ENCODE assay signal across 14 mouse cellular contexts in the genomic region with DNA sequence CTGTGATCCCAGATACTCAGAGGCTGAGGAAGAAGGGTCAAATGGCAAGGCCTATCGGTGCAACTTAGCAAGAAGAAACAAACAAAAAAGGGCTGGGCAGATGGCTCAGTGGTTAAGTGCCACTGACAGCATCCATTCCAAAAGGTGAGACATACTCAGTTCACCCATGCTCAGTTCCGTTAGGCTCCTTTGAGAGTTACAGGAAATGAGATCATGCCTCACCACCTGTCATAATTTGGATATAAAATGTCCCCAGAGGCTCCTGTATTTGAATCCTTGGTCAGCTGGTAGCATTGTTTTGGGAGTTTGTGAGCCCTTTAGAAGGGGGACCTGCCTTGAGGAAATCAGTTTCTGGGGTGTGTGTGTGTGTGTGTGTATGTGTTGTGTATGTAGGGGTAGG. TPM values are rescaled to one million over a fixed set of nuclear protein-coding genes. Genes with fewer than 3 reads are reported as not detected.
"Had no signal": no experiment of that assay in that cellular context is flagged by ENCODE, and none has a peak within 500 bp of the region (broad histone marks: within the 10 kb centered on the region; RNA-seq: fewer than 3 reads in every experiment).

No protein-coding gene starts in this region.

- H3K36me3 ChIP-seq: limb, embryonic 10.5 days; liver, embryonic 15.5 days; midbrain, embryonic 13.5 days; neural tube, embryonic 15.5 days had no signal

- H3K27ac ChIP-seq: layer of hippocampus, adult 2 months; limb, embryonic 10.5 days; liver, embryonic 15.5 days; midbrain, embryonic 13.5 days; neural tube, embryonic 15.5 days had no signal

- ATAC-seq: inflammation-experienced regulatory T-cells, adult 6 months; midbrain, embryonic 13.5 days had no signal

- H3K27me3 ChIP-seq: neural tube, embryonic 15.5 days had no signal

- H3K9ac ChIP-seq: liver, embryonic 15.5 days; lung, embryonic 14.5 days; midbrain, embryonic 13.5 days; neural tube, embryonic 15.5 days had no signal

- H3K9me3 ChIP-seq: limb, embryonic 10.5 days; liver, embryonic 15.5 days; midbrain, embryonic 13.5 days; neural tube, embryonic 15.5 days had no signal

- H3K4me2 ChIP-seq: liver, embryonic 11.5 days; liver, embryonic 15.5 days; lung, embryonic 14.5 days; midbrain, embryonic 13.5 days; neural tube, embryonic 15.5 days had no signal

- H3K4me3 ChIP-seq: layer of hippocampus, adult 2 months; limb, embryonic 10.5 days; liver, embryonic 15.5 days; midbrain, embryonic 13.5 days; myocyte; neural tube, embryonic 15.5 days had no signal

- DNase-seq: kidney, adult 11 months; kidney, adult 9 months; kidney, postnatal 10 days; kidney, postnatal 4 days; lung, embryonic 14.5 days; lung, postnatal 10 days had no signal

RNA-seq across cellular contexts. Expression of a gene that starts 41.5 kb away (rescaled TPM):
- polyA plus RNA-seq: myocyte had no signal
